Mouse (Mus musculus): Measurements from ENCODE around the gene Cdc14b. TPM values are rescaled to one million over a fixed set of nuclear protein-coding genes. Genes with fewer than 3 reads are reported as not detected.

The Cdc14b gene
- polyA plus RNA-seq, 1 experiment from 2014 or later = 11.2 TPM

DNA sequence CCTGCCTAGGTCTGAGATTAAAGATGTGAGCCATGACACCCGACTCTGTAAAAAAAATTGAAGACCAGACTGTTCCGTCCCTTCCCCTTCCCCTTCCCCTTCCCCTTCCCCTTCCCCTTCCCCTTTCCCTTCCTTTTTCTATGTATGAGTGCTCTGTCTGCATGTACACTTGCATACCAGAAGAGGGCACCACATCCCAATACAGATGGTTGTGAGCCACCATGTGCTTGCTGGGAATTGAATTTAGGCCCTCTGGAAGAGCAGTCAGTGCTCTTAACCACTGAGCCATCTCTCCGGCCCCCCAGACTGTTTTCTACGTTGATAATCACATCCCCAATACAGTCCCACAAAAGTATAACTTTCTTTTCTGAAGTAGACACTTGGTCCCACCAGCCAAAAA lies 94.8 kb downstream of the Cdc14b start:
- Histone ChIP-seq H3K27ac (no peak overlapping the region), H3K27me3 (ENCODE audit: insufficient read depth, poor library complexity, severe bottlenecking) (no peaks in the 10 kb centered on the region), H3K9me3 (no peaks in the 10 kb centered on the region), H3K36me3 (peaks cover 67% of the 10 kb centered on the region), H3K4me3 (no peak overlapping the region), H3K4me1 (replicated peaks) (peaks cover 13% of the 10 kb centered on the region)
- WGBS = 87% methylated on average over 4 of the region's 4 CpGs
- no peak for DNase-seq (ENCODE audit: low spot score)

DNA sequence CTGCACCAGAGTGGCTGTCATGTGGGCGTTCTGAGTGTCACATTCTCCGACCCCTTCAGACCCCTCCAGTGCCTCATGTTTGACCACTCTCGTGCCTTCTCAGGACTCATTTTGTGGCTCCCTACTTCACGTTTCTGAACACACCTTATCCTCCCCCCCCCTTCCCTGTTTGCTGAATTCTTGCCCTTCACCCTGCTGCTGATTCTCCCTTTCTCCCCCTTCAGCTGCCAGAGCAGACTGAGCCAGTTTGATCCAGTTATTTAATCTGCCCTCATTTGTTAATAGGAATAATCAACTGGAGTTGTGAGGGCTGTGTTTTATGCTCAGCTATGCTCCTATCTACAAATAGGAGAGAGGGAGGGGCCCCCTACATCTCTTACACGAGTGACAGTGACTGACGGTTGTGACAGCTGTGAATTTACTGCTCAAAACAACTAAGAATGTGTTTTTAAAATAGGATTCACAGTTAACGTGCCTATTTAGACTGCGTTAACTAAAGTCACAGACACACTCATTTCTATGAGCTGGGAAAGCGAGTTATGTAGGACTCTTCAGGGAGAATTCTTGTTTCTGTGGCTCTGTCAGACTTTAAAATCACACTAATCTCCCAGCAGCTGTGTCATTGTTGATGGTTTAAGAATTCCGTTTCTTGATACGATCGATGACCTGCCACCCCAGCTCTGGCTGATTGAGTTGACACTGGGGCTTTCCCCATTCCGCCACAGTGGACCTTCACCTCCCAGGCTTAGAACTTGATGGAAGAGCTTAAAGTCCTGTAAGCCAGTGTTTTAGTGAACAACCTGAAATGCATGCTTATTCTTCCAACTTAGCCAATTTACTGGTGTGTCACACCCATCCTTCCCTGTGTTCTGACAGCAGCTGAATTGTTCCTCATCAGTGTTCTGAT lies 96.1 kb downstream of the Cdc14b start:
- Histone ChIP-seq H3K9me3 (no peaks in the 10 kb centered on the region), H3K27ac (no peak overlapping the region; the same call in 1 of the 2 replicates), H3K36me3 (peaks cover 64% of the 10 kb centered on the region), H3K27me3 (ENCODE audit: insufficient read depth, poor library complexity, severe bottlenecking) (no peaks in the 10 kb centered on the region), H3K4me1 (replicated peaks) (peaks cover 13% of the 10 kb centered on the region), H3K4me3 (no peak overlapping the region)
- WGBS = 72% methylated on average over 13 of the region's 13 CpGs
- DNase-seq (ENCODE audit: low spot score) = no peak

DNA sequence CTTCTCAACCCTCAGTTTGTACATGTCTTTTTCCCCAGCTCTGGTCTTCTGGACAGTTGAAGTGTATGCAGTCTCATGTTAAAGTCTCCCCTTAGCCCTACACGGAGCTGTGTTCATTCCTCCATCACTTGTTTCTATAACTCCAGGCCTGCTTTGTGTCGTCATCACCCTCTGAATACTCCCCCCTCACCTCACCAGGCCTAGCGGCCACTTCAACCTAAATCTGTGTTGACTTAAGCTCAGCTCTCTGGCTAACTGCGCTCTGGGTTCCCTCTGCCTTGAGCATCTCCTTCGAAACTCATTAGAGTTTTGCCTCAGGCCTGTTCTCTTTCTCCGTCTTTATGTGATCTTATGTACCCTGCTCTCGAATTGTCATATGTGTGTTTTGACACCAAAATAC lies 97.1 kb downstream of the Cdc14b start:
- WGBS = 80% methylated on average over 7 of the region's 7 CpGs
- Histone ChIP-seq H3K4me3 (no peak overlapping the region), H3K27me3 (ENCODE audit: insufficient read depth, poor library complexity, severe bottlenecking) (no peaks in the 10 kb centered on the region), H3K27ac (no peak overlapping the region), H3K36me3 (peaks cover 71% of the 10 kb centered on the region), H3K4me1 (replicated peaks) (peaks cover 13% of the 10 kb centered on the region), H3K9me3 (no peaks in the 10 kb centered on the region)
- no peak for DNase-seq (ENCODE audit: low spot score)

- no peak for DNase-seq (ENCODE audit: low spot score)
- WGBS = 92% methylated on average over 25 of the region's 25 CpGs
- no peaks in the 10 kb centered on the region for H3K4me1 ChIP-seq (replicated peaks)
- H3K9me3 ChIP-seq = peaks cover 52% of the 10 kb centered on the region
- peaks cover 83% of the 10 kb centered on the region for H3K36me3 ChIP-seq
- no peak overlapping the region for H3K27ac ChIP-seq
- H3K27me3 ChIP-seq (ENCODE audit: insufficient read depth, poor library complexity, severe bottlenecking) = no peaks in the 10 kb centered on the region
- H3K4me3 ChIP-seq = no peak overlapping the region
These were observed 105.3 kb downstream of the Cdc14b start for GRCm38 (mm10) chr13:64169746-64170145.

- H3K27me3 ChIP-seq (ENCODE audit: insufficient read depth, poor library complexity, severe bottlenecking) = peaks cover 36% of the 10 kb centered on the region
- WGBS = 24% methylated on average over 13 of the region's 13 CpGs
- H3K27ac ChIP-seq = no peak overlapping the region; the same call in 1 of the 2 replicates
- H3K9me3 ChIP-seq = peaks cover 11% of the 10 kb centered on the region
- peak overlapping the region; percentile 86 for H3K4me3 ChIP-seq
- no peak for DNase-seq (ENCODE audit: low spot score)
- H3K4me1 ChIP-seq (replicated peaks) = peaks cover 21% of the 10 kb centered on the region
- H3K36me3 ChIP-seq = peaks cover 18% of the 10 kb centered on the region
These were observed 111.9 kb downstream of the Cdc14b start for GRCm38 (mm10) chr13:64163147-64163715.

DNA sequence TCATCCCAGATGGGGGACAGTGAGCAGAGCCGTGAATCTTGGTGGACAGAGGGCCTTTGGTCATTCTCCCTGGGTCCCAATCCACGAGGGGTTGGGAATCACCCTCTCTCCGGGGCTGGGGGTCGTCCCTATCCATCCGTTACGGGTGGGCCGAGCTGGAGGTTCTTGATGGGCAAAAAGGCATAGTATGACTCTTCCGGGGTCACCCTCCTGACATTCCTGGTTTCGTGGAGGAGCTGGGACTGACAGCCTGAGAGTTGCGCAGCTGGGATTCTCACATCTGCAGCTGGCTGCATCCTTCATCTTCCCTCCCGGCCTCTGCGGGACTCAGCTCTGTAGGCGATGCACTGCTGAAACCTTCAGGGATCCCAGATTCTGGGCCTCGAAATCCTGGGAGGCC lies 112.5 kb downstream of the Cdc14b start:
- H3K36me3 ChIP-seq = peaks cover 17% of the 10 kb centered on the region
- H3K4me3 ChIP-seq = peak overlapping the region; percentile 86
- peaks cover 9% of the 10 kb centered on the region; the same call in 1 of the 2 replicates for H3K9me3 ChIP-seq
- H3K4me1 ChIP-seq (replicated peaks) = peaks cover 21% of the 10 kb centered on the region
- 1% methylated on average over 14 of the region's 14 CpGs for WGBS
- peaks cover 36% of the 10 kb centered on the region for H3K27me3 ChIP-seq (ENCODE audit: insufficient read depth, poor library complexity, severe bottlenecking)
- H3K27ac ChIP-seq = peak overlapping the region; percentile 90
- peak; percentile 51 for DNase-seq (ENCODE audit: low spot score)

DNA sequence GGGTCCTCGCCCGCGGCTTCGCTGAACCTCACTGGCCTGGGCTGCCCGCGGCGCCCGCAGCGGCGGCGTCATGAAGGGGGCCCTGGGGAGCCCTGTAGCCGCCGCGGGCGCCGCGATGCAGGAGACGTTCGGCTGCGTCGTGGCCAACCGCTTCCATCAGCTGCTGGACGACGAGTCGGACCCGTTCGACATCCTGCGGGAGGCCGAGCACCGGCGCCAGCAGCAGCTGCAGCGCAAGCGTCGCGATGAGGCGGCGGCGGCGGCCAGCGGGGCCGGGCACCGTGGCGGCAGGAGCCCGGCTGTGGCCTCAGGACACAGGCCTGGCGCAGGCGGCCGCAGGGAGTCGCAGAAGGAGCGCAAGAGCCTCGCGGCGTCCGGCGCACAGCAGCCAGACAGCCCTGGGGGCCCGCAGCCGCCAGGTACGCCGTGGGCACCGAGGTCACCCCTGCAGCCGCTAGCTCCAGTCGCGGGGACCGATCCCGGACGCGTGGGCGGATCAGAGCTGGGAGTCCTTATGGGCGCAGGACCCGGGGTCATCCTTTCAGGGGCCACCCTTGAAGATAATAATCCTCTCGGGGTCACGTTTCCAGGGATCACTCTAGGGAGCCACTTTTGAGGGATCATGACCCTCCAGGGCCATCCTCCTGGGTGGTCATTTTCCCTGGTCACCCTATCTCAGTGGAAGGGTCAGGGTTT lies 113.0 kb downstream of the Cdc14b start:
- under 1% methylated on average over 71 of the region's 71 CpGs for WGBS
- no peak for DNase-seq (ENCODE audit: low spot score)

DNA sequence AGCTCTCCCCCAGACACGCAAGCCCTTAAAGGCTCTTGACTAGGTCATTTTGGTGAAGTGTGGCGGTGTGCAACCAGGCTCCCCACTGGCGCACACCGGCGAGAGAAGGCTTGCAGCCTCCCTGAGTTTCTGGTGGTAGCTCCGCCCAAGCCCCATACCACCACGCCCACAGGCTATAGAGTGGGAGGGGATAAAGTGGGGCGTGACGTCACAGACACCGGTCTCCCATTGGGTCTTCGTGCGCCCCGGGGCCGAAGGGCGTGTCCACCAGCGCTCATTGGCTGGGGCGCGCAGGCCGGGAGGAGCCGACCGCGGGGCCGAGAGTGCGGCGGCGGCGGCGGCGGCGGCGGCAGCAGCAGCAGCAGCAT lies 113.6 kb downstream of the Cdc14b start, which contains the start of gene Habp4:
Gene Habp4 (plus strand): TSS at position 277 of the 368 bp plus-strand sequence.
- Histone ChIP-seq H3K4me1 (replicated peaks) (peaks cover 21% of the 10 kb centered on the region), H3K36me3 (0 out of 2 replicates have a peak, but pooled peaks cover 6% of the 10 kb centered on the region)
- under 1% methylated on average over 31 of the region's 31 CpGs for WGBS

More for the DNA sequence above, 113.0 kb downstream of the Cdc14b start:
- Histone ChIP-seq H3K36me3 (peaks cover 11% of the 10 kb centered on the region), H3K4me3 (peak overlapping the region; percentile 86), H3K27ac (peak overlapping the region; percentile 90), H3K4me1 (replicated peaks) (peaks cover 21% of the 10 kb centered on the region), H3K27me3 (ENCODE audit: insufficient read depth, poor library complexity, severe bottlenecking) (peaks cover 36% of the 10 kb centered on the region), H3K9me3 (peaks cover 4% of the 10 kb centered on the region; the same call in 1 of the 2 replicates)

GRCm38 (mm10) chr13:64156966-64157365 lies 118.1 kb downstream of the Cdc14b start:
- no peaks in the 10 kb centered on the region for H3K9me3 ChIP-seq
- no peak overlapping the region for H3K27ac ChIP-seq
- peaks cover 30% of the 10 kb centered on the region for H3K4me1 ChIP-seq (replicated peaks)
- peaks cover 16% of the 10 kb centered on the region for H3K27me3 ChIP-seq (ENCODE audit: insufficient read depth, poor library complexity, severe bottlenecking)
- H3K4me3 ChIP-seq = no peak overlapping the region
- H3K36me3 ChIP-seq = no peaks in the 10 kb centered on the region
- DNase-seq (ENCODE audit: low spot score) = no peak

More for the DNA sequence above, 113.6 kb downstream of the Cdc14b start, which contains the start of gene Habp4:
- H3K27me3 ChIP-seq (ENCODE audit: insufficient read depth, poor library complexity, severe bottlenecking) = peaks cover 36% of the 10 kb centered on the region
- H3K9me3 ChIP-seq = peaks cover 4% of the 10 kb centered on the region; the same call in 1 of the 2 replicates
- H3K27ac ChIP-seq = peak within 1 kb of the TSS; percentile 90
- peak; percentile 99 for DNase-seq (ENCODE audit: low spot score)
- H3K4me3 ChIP-seq = peak within 1 kb of the TSS; percentile 86

GRCm38 (mm10) chr13:64155171-64155571 lies 119.9 kb downstream of the Cdc14b start:
- no peak overlapping the region for H3K27ac ChIP-seq
- WGBS = 10% methylated on average over 1 of the region's 1 CpGs
- H3K9me3 ChIP-seq = no peaks in the 10 kb centered on the region
- peaks cover 10% of the 10 kb centered on the region for H3K27me3 ChIP-seq (ENCODE audit: insufficient read depth, poor library complexity, severe bottlenecking)
- H3K4me1 ChIP-seq (replicated peaks) = peaks cover 41% of the 10 kb centered on the region
- no peaks in the 10 kb centered on the region; the same call in 1 of the 2 replicates for H3K36me3 ChIP-seq
- peak; percentile 31 for DNase-seq (ENCODE audit: low spot score)
- H3K4me3 ChIP-seq = no peak overlapping the region

GRCm38 (mm10) chr13:64154651-64155050 lies 120.4 kb downstream of the Cdc14b start:
- H3K4me3 ChIP-seq = no peak overlapping the region

GRCm38 (mm10) chr13:64153751-64154267 lies 121.3 kb downstream of the Cdc14b start:
- Histone ChIP-seq H3K27ac (peak overlapping the region; percentile 94), H3K9me3 (no peaks in the 10 kb centered on the region), H3K36me3 (no peaks in the 10 kb centered on the region; the same call in 1 of the 2 replicates), H3K4me3 (peak overlapping the region; percentile 95), H3K4me1 (replicated peaks) (peaks cover 54% of the 10 kb centered on the region), H3K27me3 (ENCODE audit: insufficient read depth, poor library complexity, severe bottlenecking) (no peaks in the 10 kb centered on the region)
- DNase-seq (ENCODE audit: low spot score) = peak; percentile 67
- under 1% methylated on average over 18 of the region's 18 CpGs for WGBS

More at GRCm38 (mm10) chr13:64154651-64155050, 120.4 kb downstream of the Cdc14b start:
- peaks cover 46% of the 10 kb centered on the region for H3K4me1 ChIP-seq (replicated peaks)
- H3K27me3 ChIP-seq (ENCODE audit: insufficient read depth, poor library complexity, severe bottlenecking) = peaks cover 5% of the 10 kb centered on the region
- no peaks in the 10 kb centered on the region; the same call in 1 of the 2 replicates for H3K36me3 ChIP-seq
- DNase-seq (ENCODE audit: low spot score) = no peak
- H3K9me3 ChIP-seq = no peaks in the 10 kb centered on the region
- 64% methylated on average over 2 of the region's 2 CpGs for WGBS
- no peak overlapping the region for H3K27ac ChIP-seq
